Mouse (Mus musculus) olfactory bulb, adult 2 months (tissue): ENCODE results near the gene Nbl1. TPM values are rescaled to one million over a fixed set of nuclear protein-coding genes. Genes with fewer than 3 reads are reported as not detected.

Source experiments
- H3K27ac ChIP-seq: fragments of 200-500 bp; 2 replicates; pipeline ENCODE4 v1.5.1; 2012; ENCODE audit warnings: low read depth, low read length; ENCODE audit not compliant: insufficient read depth
- H3K4me1 ChIP-seq: fragments of 200-500 bp; 2 replicates; pipeline ENCODE4 v1.6.1; 2012; ENCODE audit warnings: low read length; ENCODE audit not compliant: control insufficient read depth, insufficient read depth
- H3K4me3 ChIP-seq: fragments of 200-500 bp; 2 replicates; pipeline ENCODE4 v1.5.1; 2012; ENCODE audit warnings: mild to moderate bottlenecking, low read depth, low read length, moderate library complexity; ENCODE audit not compliant: insufficient read depth
- CTCF ChIP-seq: fragments of 200-500 bp; IDR thresholded peaks from 2 replicates; pipeline ENCODE4 v1.5.1; 2012; ENCODE audit warnings: low read depth, mild to moderate bottlenecking, low read length, moderate library complexity; ENCODE audit not compliant: insufficient read depth
- POLR2A ChIP-seq: fragments of 200-500 bp; IDR thresholded peaks from 2 replicates; pipeline ENCODE4 v1.6.1; 2012; ENCODE audit warnings: mild to moderate bottlenecking, low read depth, low read length, moderate library complexity; ENCODE audit not compliant: insufficient read depth
- WGBS: fragments of 180-500 bp; shearing (Covaris S2); methylation state at CpG from one replicate; pipeline ENCODE4 v1.1.7; 2018; 5-methylcytosine and 5-hydroxymethylcytosine counted together
- polyA plus RNA-seq: library from polyadenylated mRNA; stranded (reverse); fragments of >200 nt; gene quantifications from 2 replicates; pipeline ENCODE4 v1.2.4, GENCODE M21; 2012; ENCODE audit warnings: low replicate concordance; ENCODE audit not compliant: missing spikeins, insufficient read depth, insufficient read length

The Nbl1 gene
- polyA plus RNA-seq, 1 experiment, result not detected

DNA sequence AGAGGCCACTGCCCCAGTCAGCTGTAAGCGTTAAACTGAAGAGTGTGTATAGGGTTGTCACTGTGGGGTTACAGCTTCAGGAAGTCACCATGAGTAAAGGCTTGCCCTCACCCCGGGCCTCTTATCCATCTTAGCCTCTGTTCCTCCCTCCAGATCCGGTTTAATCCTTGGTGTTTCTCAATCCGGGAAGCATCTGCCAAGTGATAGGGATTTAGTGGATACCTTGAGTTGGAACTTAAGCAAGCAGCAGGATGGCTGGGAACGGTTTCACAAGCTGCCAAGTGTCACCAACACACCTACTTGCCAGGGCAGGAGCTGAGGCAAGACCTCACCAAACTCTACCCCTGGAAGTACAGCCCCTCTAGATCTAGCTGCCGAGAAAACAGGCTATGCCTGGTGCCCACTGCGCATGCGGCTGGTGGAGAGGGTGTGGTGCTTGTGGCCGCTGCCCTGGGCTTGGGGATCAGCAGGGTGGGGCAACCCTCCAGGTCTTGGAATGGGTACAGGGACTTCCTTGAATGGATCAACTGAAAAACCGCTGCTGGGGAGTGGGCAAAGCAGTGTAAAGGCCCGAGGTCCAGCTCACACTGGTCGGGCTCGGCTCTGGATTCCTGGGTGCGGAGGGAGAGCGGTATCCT is 2.4 kb downstream of the Nbl1 start:
- H3K27ac ChIP-seq, result no peak overlapping the region
- no peak overlapping the region for H3K4me3 ChIP-seq
- no peak for TF ChIP-seq CTCF
- no peak for TF ChIP-seq POLR2A
- H3K4me1 ChIP-seq, result peaks cover 14% of the 10 kb centered on the region
- WGBS, result 82% methylated on average over 15 of the region's 15 CpGs

DNA sequence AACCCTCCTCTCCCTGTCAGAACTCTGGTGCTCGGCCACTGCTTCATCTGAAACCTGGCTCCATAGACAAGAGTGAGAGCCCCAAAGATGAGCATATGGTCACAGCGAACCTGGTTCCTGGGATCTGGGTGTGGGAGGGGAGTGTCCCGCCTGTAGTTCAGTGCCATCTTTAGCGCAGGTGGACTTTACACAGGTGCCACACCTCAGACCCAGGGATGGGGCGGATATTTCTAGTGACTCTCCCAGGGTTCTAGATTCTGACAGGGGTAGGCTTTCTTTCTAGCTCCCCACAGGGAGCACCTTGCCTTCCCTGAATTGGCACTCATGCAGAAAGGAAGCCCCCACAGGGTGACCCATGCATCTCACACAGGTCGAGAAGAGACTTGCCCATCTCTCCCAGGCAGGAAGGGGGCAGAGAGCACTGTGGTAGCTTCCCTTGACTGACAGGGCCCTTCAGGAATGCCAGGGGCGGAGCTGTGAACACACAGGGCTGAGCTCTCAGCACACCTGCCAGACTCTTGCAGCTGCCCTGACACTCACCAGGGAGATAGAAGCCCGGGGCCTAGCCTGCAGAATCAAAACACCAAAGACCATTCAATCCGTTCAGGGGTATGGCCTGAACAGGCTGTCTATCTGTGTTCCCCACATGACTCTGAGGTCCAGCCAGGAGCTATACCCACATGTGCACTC is 3.7 kb downstream of the Nbl1 start:
- Histone ChIP-seq H3K4me1 (peaks cover 14% of the 10 kb centered on the region), H3K27ac (no peak overlapping the region), H3K4me3 (no peak overlapping the region)
- 84% methylated on average over 9 of the region's 9 CpGs for WGBS
- TF ChIP-seq POLR2A, result no peak; the same call in 1 of the 2 replicates
- no peak for TF ChIP-seq CTCF

DNA sequence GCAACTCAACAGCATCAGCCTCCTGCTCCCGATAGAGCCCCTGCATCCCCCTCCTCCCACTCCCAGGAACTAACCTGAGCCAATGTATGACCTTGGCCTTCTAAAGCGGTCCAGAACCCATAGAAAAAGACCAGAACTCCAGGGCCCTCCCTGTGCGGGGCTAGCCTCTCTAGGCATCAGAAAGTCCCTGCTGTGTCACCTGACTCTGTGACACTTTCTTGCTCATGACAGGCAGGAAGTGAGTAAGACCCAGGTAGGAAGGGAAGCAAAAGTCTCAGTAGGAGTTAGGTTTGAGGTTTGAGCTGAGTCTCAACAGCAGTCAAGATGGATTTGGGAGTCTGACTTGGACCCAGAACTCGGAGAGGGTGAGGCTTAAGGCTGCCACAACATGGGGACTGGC is 5.8 kb downstream of the Nbl1 start:
- Histone ChIP-seq H3K4me1 (peaks cover 18% of the 10 kb centered on the region), H3K27ac (no peak overlapping the region), H3K4me3 (no peak overlapping the region)
- TF ChIP-seq POLR2A (no peak), CTCF (no peak)
- 88% methylated on average over 4 of the region's 4 CpGs for WGBS

DNA sequence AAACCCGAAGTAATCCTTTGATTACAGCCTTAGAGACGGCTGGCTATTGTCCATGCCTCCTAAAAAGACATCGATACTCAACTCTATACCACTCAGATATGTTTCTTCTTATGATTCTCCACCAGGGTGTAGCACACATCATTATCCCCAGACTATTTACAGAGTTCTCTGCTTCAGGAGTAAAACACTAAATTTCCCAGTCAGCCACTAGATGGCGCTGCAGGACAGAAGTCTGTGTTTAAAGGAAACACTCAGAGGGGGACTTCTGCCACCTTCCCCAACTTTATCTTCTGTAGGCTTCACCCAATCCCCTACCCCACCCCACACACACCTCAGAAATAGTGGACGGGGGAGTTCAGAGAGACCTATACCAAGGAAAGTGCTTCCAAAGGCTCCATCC is 6.8 kb downstream of the Nbl1 start:
- TF ChIP-seq POLR2A, result no peak
- 0 out of 2 replicates have a peak, but pooled peaks have one; percentile 8 for TF ChIP-seq CTCF
- WGBS, result 13% methylated on average over 5 of the region's 5 CpGs
- no peak overlapping the region for H3K27ac ChIP-seq
- no peak overlapping the region for H3K4me3 ChIP-seq
- H3K4me1 ChIP-seq, result peaks cover 11% of the 10 kb centered on the region

DNA sequence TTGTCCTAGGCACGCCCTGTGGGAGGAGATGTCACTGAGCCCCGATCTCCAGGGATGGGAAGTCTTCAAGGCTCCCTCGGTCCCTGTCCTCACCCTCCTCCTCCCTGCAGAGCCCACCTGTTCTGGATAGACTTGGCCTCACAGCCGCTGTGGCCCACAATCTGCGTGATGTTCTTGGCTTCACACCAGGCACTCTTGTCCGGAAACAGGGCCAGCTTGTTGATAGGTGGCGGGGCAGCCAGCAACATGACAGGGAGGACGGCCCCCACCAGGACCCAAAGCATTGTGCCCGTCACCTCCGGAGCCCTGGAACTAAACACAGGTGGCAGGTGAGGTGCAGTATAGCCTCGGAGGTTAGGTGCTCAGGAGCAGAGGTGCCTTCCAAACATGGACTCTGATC is 7.5 kb downstream of the Nbl1 start:
- TF ChIP-seq CTCF, result no peak
- TF ChIP-seq POLR2A, result no peak
- Histone ChIP-seq H3K4me1 (peaks cover 11% of the 10 kb centered on the region), H3K4me3 (no peak overlapping the region), H3K27ac (no peak overlapping the region)
- 73% methylated on average over 11 of the region's 11 CpGs for WGBS

DNA sequence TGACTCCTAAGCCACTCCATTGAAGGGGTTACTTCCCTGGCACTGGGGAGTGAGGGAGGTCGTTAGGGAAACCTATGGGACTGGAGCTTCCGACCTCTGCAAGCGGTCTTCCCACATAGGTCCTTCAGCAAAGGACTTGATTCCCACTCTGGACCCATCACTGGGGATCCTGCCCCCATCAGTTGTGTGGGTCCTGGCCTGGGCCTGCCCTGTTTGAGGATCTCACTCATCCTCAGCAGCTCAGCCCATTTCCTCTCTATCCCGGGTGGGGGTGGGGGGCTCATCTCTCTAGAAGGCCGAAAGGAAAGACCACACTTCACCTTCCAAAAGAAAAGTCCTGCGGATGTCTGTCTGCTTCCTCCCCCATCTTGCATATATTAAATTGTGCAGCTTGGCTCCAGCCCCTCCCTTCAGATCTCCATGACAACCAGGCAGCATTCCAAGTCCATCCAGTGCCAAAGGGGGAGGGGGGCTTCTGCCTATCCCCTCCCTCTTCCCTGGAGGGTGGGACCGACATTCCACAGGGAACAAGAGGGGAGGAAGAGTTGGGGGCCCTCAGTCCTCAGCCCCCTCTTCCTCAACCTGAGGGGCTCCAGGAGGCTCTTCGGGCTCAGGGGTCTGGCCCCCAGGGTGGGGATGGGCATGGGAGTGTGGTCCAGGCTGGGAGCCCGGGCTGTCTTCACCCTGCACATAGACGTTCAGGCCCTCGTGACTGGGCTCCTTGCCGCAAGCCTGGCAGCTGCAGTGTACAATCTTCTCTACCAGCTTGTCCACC is 9.8 kb downstream of the Nbl1 start:
- TF ChIP-seq POLR2A (no peak), CTCF (no peak)
- WGBS, result 29% methylated on average over 12 of the region's 12 CpGs
- H3K27ac ChIP-seq, result no peak overlapping the region
- H3K4me3 ChIP-seq, result no peak overlapping the region
- peaks cover 11% of the 10 kb centered on the region for H3K4me1 ChIP-seq

DNA sequence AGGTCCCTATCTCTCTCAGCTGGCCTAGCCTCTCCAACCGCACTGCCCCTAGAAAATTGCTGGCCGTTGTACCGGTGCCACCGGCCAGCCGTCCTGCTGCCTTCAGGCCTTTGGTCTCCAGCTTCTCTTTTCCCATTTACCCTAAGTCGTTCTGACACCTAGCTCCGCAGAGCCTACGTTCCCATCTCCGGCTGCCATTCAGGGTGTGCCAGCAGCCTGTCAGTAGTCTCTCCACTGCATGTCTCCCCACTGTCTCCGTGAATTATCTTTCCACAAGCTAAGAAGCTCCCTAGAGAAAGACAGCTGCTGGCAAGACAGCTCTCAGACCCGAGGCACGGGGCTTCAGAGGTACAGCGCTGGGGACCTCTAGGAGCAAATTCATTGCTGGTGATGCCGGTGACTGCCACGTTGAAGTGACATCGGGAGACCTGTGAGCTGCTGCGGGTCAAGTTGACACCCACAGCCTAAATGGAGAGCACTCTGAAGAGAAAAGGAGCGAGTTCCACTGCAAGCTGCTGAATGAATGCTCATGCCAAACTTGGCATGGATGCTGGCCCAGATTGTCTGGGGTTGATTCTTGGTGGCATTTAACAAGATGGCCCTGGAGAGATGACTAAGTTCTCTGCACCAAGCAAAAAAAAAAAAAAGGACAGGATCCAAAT is 11.4 kb downstream of the Nbl1 start:
- Histone ChIP-seq H3K4me1 (peaks cover 11% of the 10 kb centered on the region), H3K4me3 (no peak overlapping the region), H3K27ac (no peak overlapping the region)
- 70% methylated on average over 18 of the region's 18 CpGs for WGBS
- TF ChIP-seq POLR2A, result no peak
- no peak for TF ChIP-seq CTCF

DNA sequence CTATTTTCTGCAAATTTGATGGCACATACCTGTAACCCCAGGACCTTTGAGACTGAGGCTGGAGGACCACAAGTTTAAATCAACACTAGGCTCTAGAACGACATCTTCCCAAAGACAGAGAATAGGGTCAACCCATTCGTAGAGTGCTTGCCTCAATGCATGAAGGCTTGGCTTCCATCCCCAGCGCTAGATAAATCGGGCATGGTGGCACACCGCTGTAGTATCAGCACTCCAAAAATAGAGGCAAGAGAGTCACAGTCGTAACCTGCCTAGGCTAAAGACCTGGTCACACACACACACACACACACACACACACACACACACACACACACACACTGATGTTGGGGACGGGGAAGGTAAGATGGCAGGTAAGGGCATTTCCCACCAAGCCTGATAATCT is 12.5 kb downstream of the Nbl1 start:
- TF ChIP-seq POLR2A, result no peak
- TF ChIP-seq CTCF, result no peak
- H3K27ac ChIP-seq, result no peak overlapping the region
- 89% methylated on average over 7 of the region's 7 CpGs for WGBS
- peaks cover 15% of the 10 kb centered on the region for H3K4me1 ChIP-seq
- no peak overlapping the region for H3K4me3 ChIP-seq

DNA sequence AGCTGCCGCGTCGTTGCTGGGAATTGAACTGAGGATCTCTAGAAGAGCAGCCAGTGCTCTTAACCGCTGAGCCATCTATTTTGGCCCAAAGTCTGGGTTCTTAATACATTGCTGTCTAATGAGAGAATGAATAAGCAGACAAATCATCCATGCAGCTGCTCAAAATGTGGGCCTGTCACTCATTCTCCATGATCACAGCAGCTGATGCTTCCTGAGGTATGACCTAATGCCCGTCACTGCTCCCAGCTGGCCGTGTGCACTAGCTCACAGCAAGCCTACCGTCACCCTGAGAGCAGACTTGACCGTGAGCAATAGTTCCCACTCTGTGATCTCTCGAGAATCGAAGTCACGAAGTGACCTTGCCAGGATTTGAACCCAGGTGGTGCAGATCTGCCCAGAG is 13.4 kb downstream of the Nbl1 start:
- 86% methylated on average over 11 of the region's 11 CpGs for WGBS
- Histone ChIP-seq H3K27ac (no peak overlapping the region), H3K4me3 (no peak overlapping the region), H3K4me1 (peaks cover 20% of the 10 kb centered on the region)
- TF ChIP-seq CTCF, result no peak
- no peak for TF ChIP-seq POLR2A

DNA sequence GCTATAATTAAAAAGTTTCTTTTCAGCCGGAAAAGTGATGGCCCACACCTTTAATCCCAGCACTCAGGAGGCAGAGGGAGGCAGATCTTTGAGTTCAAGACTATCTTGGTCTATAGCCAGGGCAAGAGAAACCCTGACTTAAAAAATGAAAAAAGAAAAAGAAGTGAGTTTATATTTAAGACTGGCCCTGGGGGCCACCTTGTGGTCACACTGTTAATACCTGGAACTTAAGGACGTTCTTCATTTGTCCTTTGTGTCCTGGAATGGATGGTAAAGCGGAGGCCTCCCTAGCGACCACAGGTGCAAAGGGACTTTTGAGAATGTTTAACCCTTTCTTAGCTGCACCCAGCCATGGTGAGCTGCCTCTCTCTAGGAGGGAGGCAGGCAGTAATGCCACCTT is 14.1 kb downstream of the Nbl1 start:
- WGBS, result 27% methylated on average over 4 of the region's 4 CpGs

More for the DNA sequence above, 14.1 kb downstream of the Nbl1 start:
- Histone ChIP-seq H3K4me1 (peaks cover 20% of the 10 kb centered on the region), H3K4me3 (no peak overlapping the region), H3K27ac (no peak overlapping the region)
- TF ChIP-seq CTCF (no peak), POLR2A (no peak)
